Comparison of ENCODE assay signal across 22 mouse cellular contexts in the genomic region with DNA sequence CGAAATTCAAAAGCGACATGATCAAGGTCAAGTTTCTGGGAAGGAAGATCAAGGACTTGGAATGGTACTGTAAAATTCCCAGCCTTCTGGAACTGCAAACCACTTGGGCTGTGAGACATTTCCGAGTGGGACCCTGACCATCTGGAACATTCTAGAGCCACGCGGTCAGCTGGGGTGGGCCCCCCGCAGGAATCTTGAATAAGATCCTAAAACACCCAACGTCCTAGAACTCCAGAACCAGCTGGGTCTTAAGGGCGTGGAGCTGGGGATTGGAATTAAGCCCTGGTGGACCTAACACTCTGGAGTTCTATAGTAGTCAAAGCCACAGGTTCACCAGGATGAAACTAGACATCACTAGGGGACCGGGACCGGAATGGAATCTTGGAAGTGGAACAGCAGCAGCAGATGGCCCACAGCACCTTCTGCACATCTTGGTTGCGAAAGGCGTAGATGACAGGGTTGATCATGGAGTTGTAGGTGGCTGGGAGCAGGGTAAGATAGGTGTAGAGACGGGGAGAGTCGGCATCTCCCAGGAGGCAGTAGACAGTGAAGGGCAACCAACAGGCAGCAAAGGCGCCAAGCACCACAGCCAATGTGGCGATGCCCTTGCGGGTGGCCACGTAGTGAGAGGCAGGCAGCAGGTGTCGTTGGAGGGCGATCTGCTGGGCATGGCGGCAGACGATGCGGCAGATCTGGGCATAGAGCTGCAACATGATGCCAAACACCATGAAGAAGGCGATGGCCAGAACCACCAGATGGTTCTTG. TPM values are rescaled to one million over a fixed set of nuclear protein-coding genes. Genes with fewer than 3 reads are reported as not detected.
A peak's percentile ranks its signal among the peaks of the same experiment; 100 is the strongest.
DNase-seq lines count a peak whose midpoint lies in the region; ATAC-seq lines count a peak whose summit lies in the region.
"Had no signal": no experiment of that assay in that cellular context is flagged by ENCODE, and none has a peak within 500 bp of the region (broad histone marks: within the 10 kb centered on the region; RNA-seq: fewer than 3 reads in every experiment).

No protein-coding gene starts in this region.

- no peak for ATAC-seq in cerebellum, adult (ENCODE audit: insufficient number of reproducible peaks, low FRiP score, low TSS enrichment)
- ATAC-seq in megakaryocyte, adult 5-6 weeks (ENCODE audit: poor library complexity, severe bottlenecking), result no peak
- ATAC-seq: activated CD4-positive, CD25-positive, alpha-beta regulatory T cell, adult 4 months; forebrain, embryonic 15.5 days; hindbrain, embryonic 16.5 days; intestine, postnatal 0 days; Patski had no signal

- peak; percentile 35 for DNase-seq in cerebellum, adult 8-10 months
- peak; percentile 83 to 87 for DNase-seq in cerebellum, postnatal 10 days
- no peak for DNase-seq in gastrocnemius, postnatal 25 days
- no peak for DNase-seq in adrenal gland, adult 8-10 months

- no peaks in the 10 kb centered on the region for H3K9me3 ChIP-seq in megakaryocyte, embryonic 14.5 days
- H3K9me3 ChIP-seq: embryonic facial prominence, embryonic 15.5 days; forebrain, embryonic 15.5 days; heart, embryonic 12.5 days had no signal

- H3K36me3 ChIP-seq in megakaryocyte, embryonic 14.5 days (replicated peaks; ENCODE audit: low read length), result no peaks in the 10 kb centered on the region
- H3K36me3 ChIP-seq: embryonic facial prominence, embryonic 15.5 days; forebrain, embryonic 15.5 days; heart, embryonic 12.5 days had no signal

- peaks cover 44% of the 10 kb centered on the region for H3K4me1 ChIP-seq in megakaryocyte, embryonic 14.5 days

- H3K4me3 ChIP-seq in megakaryocyte, embryonic 14.5 days (replicated peaks), result peak overlapping the region; percentile 65
- H3K4me3 ChIP-seq: embryonic facial prominence, embryonic 15.5 days; forebrain, embryonic 15.5 days; heart, adult 2 months; heart, embryonic 12.5 days had no signal

- H3K27me3 ChIP-seq in megakaryocyte, embryonic 14.5 days (replicated peaks), result peaks cover 68% of the 10 kb centered on the region
- H3K27me3 ChIP-seq: Patski had no signal

RNA-seq across cellular contexts. Expression of gene Cd164l2, which starts 1.7 kb away (rescaled TPM):
- polyA plus RNA-seq in megakaryocyte, embryonic 14.5 days (2012; ENCODE audit: insufficient read depth, low replicate concordance), result 1.7 and 2.5 TPM in 2 replicates
- total RNA-seq in megakaryocyte, adult 5-6 weeks (2015), result not detected in 2 replicates
- not detected in 2 replicates for total RNA-seq in megakaryocyte, adult 5-6 weeks (2017)
- not detected for total RNA-seq in gastrocnemius, postnatal 25 days (2021)
- total RNA-seq in adrenal gland, adult 8-10 months (2022), result 1 to 10 TPM in 2 of 4 experiments, under 1 TPM in 2; 0.86 to 1.8 (median 1.4) TPM
- total RNA-seq: common myeloid progenitor, adult 5-6 weeks; heart, adult 2 months had no signal
- polyA plus RNA-seq: activated CD4-positive, CD25-positive, alpha-beta regulatory T cell, adult 4 months; forebrain, embryonic 11.5 days; heart, embryonic 16.5 days; inflammation-experienced regulatory T-cells, adult 6 months had no signal

RNA-seq across cellular contexts. Expression of gene Gpr3, which starts 2.1 kb away (rescaled TPM):
- polyA plus RNA-seq in megakaryocyte, embryonic 14.5 days (2012; ENCODE audit: insufficient read depth, low replicate concordance), result not detected in 2 replicates
- 0.21 TPM in 1 of 2 replicates, not detected in the other for total RNA-seq in megakaryocyte, adult 5-6 weeks (2015)
- not detected in 2 replicates for total RNA-seq in megakaryocyte, adult 5-6 weeks (2017)
- total RNA-seq in gastrocnemius, postnatal 25 days (2021), result not detected
- total RNA-seq in adrenal gland, adult 8-10 months (2022), result under 1 TPM in 1 of 4 experiments, not detected in 3; 0.66 TPM
- total RNA-seq: adrenal gland, postnatal 25 days; common myeloid progenitor, adult 5-6 weeks; gastrocnemius, adult 8-10 months; gastrocnemius, postnatal 4 days had no signal
- polyA plus RNA-seq: activated CD4-positive, CD25-positive, alpha-beta regulatory T cell, adult 4 months; inflammation-experienced regulatory T-cells, adult 6 months; intestine, postnatal 0 days had no signal

RNA-seq across cellular contexts. Expression of gene Map3k6, which starts 30.4 kb away (rescaled TPM):
- 4.1 and 11.6 TPM in 2 replicates for polyA plus RNA-seq in megakaryocyte, embryonic 14.5 days (2012; ENCODE audit: insufficient read depth, low replicate concordance)
- total RNA-seq in megakaryocyte, adult 5-6 weeks (2015), result 10.2 and 11.7 TPM in 2 replicates
- total RNA-seq in megakaryocyte, adult 5-6 weeks (2017), result 9.1 and 13.4 TPM in 2 replicates
- 10 to 100 TPM in 1 of 2 experiments, 1 to 10 TPM in 1; 5.8 to 12.5 TPM for total RNA-seq in gastrocnemius, postnatal 25 days (2021)
- 10 to 100 TPM; 17.3 to 27.7 (median 19.2) TPM for total RNA-seq in adrenal gland, adult 8-10 months (2022)

RNA-seq across cellular contexts. Expression of gene Sytl1, which starts 52.7 kb away (rescaled TPM):
- polyA plus RNA-seq in megakaryocyte, embryonic 14.5 days (2012; ENCODE audit: insufficient read depth, low replicate concordance), result 6.0 TPM in 1 of 2 replicates, not detected in the other
- 1.9 and 2.5 TPM in 2 replicates for total RNA-seq in megakaryocyte, adult 5-6 weeks (2015)
- total RNA-seq in megakaryocyte, adult 5-6 weeks (2017), result 2.1 and 3.7 TPM in 2 replicates
- under 1 TPM; 0.29 to 0.36 TPM for total RNA-seq in gastrocnemius, postnatal 25 days (2021)
- 1 to 10 TPM in 3 of 4 experiments, under 1 TPM in 1; 0.92 to 2.0 (median 1.1) TPM for total RNA-seq in adrenal gland, adult 8-10 months (2022)

Comparison
In these comparisons a context has a peak if more than half of its experiments do, and no peak if none do; other contexts are left out.
1. DNase-seq: peak in cerebellum, adult 8-10 months (single experiment) and cerebellum, postnatal 10 days (2 of 2); none in gastrocnemius, postnatal 25 days (single experiment) and adrenal gland, adult 8-10 months (single experiment).